Mouse (Mus musculus) neural tube, embryonic 13.5 days (tissue): ENCODE results near the gene Papss1. TPM values are rescaled to one million over a fixed set of nuclear protein-coding genes. Genes with fewer than 3 reads are reported as not detected.

Source experiments
- ATAC-seq: fragments of 200-750 bp; cut with Nextera tagmentation; 2 replicates; pipeline ENCODE4 v1.8.0; 2017; ENCODE audit warnings: low read depth, mild to moderate bottlenecking, moderate TSS enrichment, moderate library complexity
- H3K27ac ChIP-seq: fragments of 300-500 bp; sonication (generic); replicated peaks from 2 replicates; pipeline ENCODE4 v1.5.1; 2015; ENCODE audit warnings: moderate library complexity, mild to moderate bottlenecking, inconsistent platforms
- H3K27me3 ChIP-seq: fragments of 300-500 bp; sonication (generic); 2 replicates; pipeline ENCODE4 v1.6.1; 2015; ENCODE audit warnings: mild to moderate bottlenecking, inconsistent platforms
- H3K36me3 ChIP-seq: fragments of 300-500 bp; sonication (generic); 2 replicates; pipeline ENCODE4 v1.6.1; 2015; ENCODE audit warnings: mild to moderate bottlenecking, inconsistent platforms
- H3K4me1 ChIP-seq: fragments of 300-500 bp; sonication (generic); replicated peaks from 2 replicates; pipeline ENCODE4 v1.6.1; 2015; ENCODE audit warnings: inconsistent platforms
- H3K4me2 ChIP-seq: fragments of 300-500 bp; sonication (generic); 2 replicates; pipeline ENCODE4 v1.6.1; 2015; ENCODE audit warnings: inconsistent platforms, mild to moderate bottlenecking, moderate library complexity
- H3K4me3 ChIP-seq: fragments of 300-500 bp; sonication (generic); 2 replicates; pipeline ENCODE4 v1.5.1; 2015; ENCODE audit warnings: mild to moderate bottlenecking, inconsistent platforms
- H3K9ac ChIP-seq: fragments of 300-500 bp; sonication (generic); 2 replicates; pipeline ENCODE4 v1.6.1; 2015; ENCODE audit warnings: moderate library complexity, mild to moderate bottlenecking, inconsistent platforms
- H3K9me3 ChIP-seq: fragments of 300-500 bp; sonication (generic); 2 replicates; pipeline ENCODE4 v1.6.1; 2016; ENCODE audit warnings: inconsistent platforms
- WGBS: fragments of 180-500 bp; shearing (Covaris S2); methylation state at CpG from one replicate; pipeline ENCODE4 v1.1.7; 2015; 5-methylcytosine and 5-hydroxymethylcytosine counted together
- polyA plus RNA-seq: library from polyadenylated mRNA; unstranded; fragments of >200 nt; fragmentation: Nextera tagmentation; extraction: Ambion mirVana; gene quantifications from 2 replicates; pipeline ENCODE4 v1.2.1, GENCODE M21; 2015

Papss1 gene
- polyA plus RNA-seq, 1 experiment from 2014 or later, result 115 TPM

GRCm38 (mm10) chr3:131623208-131623607 is 58.6 kb downstream of the Papss1 start:
- Histone ChIP-seq H3K4me1 (no peaks in the 10 kb centered on the region), H3K27me3 (no peaks in the 10 kb centered on the region), H3K4me2 (no peak overlapping the region), H3K27ac (no peak overlapping the region), H3K4me3 (no peak overlapping the region), H3K9ac (no peak overlapping the region), H3K36me3 (peaks cover 48% of the 10 kb centered on the region), H3K9me3 (no peaks in the 10 kb centered on the region)
- 88% methylated on average over 1 of the region's 1 CpGs for WGBS
- ATAC-seq, result no peak

- 92% methylated on average over 9 of the region's 9 CpGs for WGBS
- peaks cover 40% of the 10 kb centered on the region for H3K36me3 ChIP-seq
Measured at GRCm38 (mm10) chr3:131624063-131624462, 59.5 kb downstream of the Papss1 start.

GRCm38 (mm10) chr3:131627476-131627875 is 62.9 kb downstream of the Papss1 start:
- Histone ChIP-seq H3K4me1 (peaks cover 15% of the 10 kb centered on the region), H3K4me2 (no peak overlapping the region), H3K27me3 (no peaks in the 10 kb centered on the region), H3K4me3 (no peak overlapping the region), H3K9me3 (no peaks in the 10 kb centered on the region), H3K9ac (no peak overlapping the region), H3K36me3 (peaks cover 51% of the 10 kb centered on the region), H3K27ac (no peak overlapping the region)
- 91% methylated on average over 4 of the region's 4 CpGs for WGBS
- no peak for ATAC-seq

More at GRCm38 (mm10) chr3:131624063-131624462, 59.5 kb downstream of the Papss1 start:
- H3K9me3 ChIP-seq, result no peaks in the 10 kb centered on the region
- H3K4me1 ChIP-seq, result no peaks in the 10 kb centered on the region
- no peak overlapping the region for H3K4me2 ChIP-seq
- no peak for ATAC-seq
- no peak overlapping the region for H3K9ac ChIP-seq
- H3K27me3 ChIP-seq, result no peaks in the 10 kb centered on the region
- H3K4me3 ChIP-seq, result no peak overlapping the region
- H3K27ac ChIP-seq, result no peak overlapping the region

- H3K4me3 ChIP-seq, result no peak overlapping the region
- no peaks in the 10 kb centered on the region for H3K27me3 ChIP-seq
- H3K27ac ChIP-seq, result no peak overlapping the region
- no peak for ATAC-seq
- H3K36me3 ChIP-seq, result peaks cover 54% of the 10 kb centered on the region
- H3K4me2 ChIP-seq, result no peak overlapping the region
- WGBS, result 83% methylated on average over 5 of the region's 5 CpGs
- peaks cover 15% of the 10 kb centered on the region for H3K4me1 ChIP-seq
- no peaks in the 10 kb centered on the region for H3K9me3 ChIP-seq
- H3K9ac ChIP-seq, result no peak overlapping the region
Measured at GRCm38 (mm10) chr3:131628265-131628664, 63.7 kb downstream of the Papss1 start.

- no peak overlapping the region for H3K9ac ChIP-seq
- H3K36me3 ChIP-seq, result peaks cover 53% of the 10 kb centered on the region
- no peak overlapping the region for H3K4me2 ChIP-seq
- WGBS, result 86% methylated on average over 3 of the region's 3 CpGs
- H3K4me1 ChIP-seq, result peaks cover 15% of the 10 kb centered on the region
- H3K27me3 ChIP-seq, result no peaks in the 10 kb centered on the region
- no peak overlapping the region for H3K4me3 ChIP-seq
- H3K27ac ChIP-seq, result no peak overlapping the region
- no peaks in the 10 kb centered on the region for H3K9me3 ChIP-seq
- no peak for ATAC-seq
Measured at GRCm38 (mm10) chr3:131628931-131629330, 64.4 kb downstream of the Papss1 start.

- 67% methylated on average over 11 of the region's 11 CpGs for WGBS
- H3K36me3 ChIP-seq, result peaks cover 47% of the 10 kb centered on the region
- no peaks in the 10 kb centered on the region for H3K9me3 ChIP-seq
- no peak overlapping the region for H3K27ac ChIP-seq
- H3K4me2 ChIP-seq, result no peak overlapping the region
- H3K4me1 ChIP-seq, result peaks cover 17% of the 10 kb centered on the region
- H3K9ac ChIP-seq, result no peak overlapping the region
- H3K27me3 ChIP-seq, result no peaks in the 10 kb centered on the region
- no peak overlapping the region for H3K4me3 ChIP-seq
- no peak for ATAC-seq
Measured at GRCm38 (mm10) chr3:131630407-131631317, 66.1 kb downstream of the Papss1 start.

GRCm38 (mm10) chr3:131631318-131631870 is 66.8 kb downstream of the Papss1 start:
- no peaks in the 10 kb centered on the region for H3K27me3 ChIP-seq
- no peak overlapping the region for H3K4me2 ChIP-seq
- no peak; the same call in 1 of the 2 replicates for ATAC-seq
- no peak overlapping the region for H3K27ac ChIP-seq
- no peak overlapping the region for H3K4me3 ChIP-seq
- WGBS, result 66% methylated on average over 16 of the region's 16 CpGs
- peaks cover 25% of the 10 kb centered on the region for H3K4me1 ChIP-seq
- no peak overlapping the region for H3K9ac ChIP-seq
- H3K9me3 ChIP-seq, result no peaks in the 10 kb centered on the region
- H3K36me3 ChIP-seq, result peaks cover 41% of the 10 kb centered on the region

- Histone ChIP-seq H3K4me2 (no peak overlapping the region), H3K4me3 (no peak overlapping the region), H3K9me3 (no peaks in the 10 kb centered on the region), H3K4me1 (peaks cover 48% of the 10 kb centered on the region), H3K36me3 (peaks cover 31% of the 10 kb centered on the region), H3K27me3 (no peaks in the 10 kb centered on the region), H3K27ac (no peak overlapping the region), H3K9ac (no peak overlapping the region)
- no peak for ATAC-seq
- WGBS, result 96% methylated on average over 2 of the region's 2 CpGs
Measured at GRCm38 (mm10) chr3:131634091-131634490, 69.5 kb downstream of the Papss1 start.

- no peak overlapping the region for H3K9ac ChIP-seq
- no peaks in the 10 kb centered on the region for H3K27me3 ChIP-seq
- no peak overlapping the region for H3K4me2 ChIP-seq
- no peak for ATAC-seq
- H3K4me1 ChIP-seq, result peaks cover 37% of the 10 kb centered on the region
- no peak overlapping the region for H3K4me3 ChIP-seq
- H3K9me3 ChIP-seq, result no peaks in the 10 kb centered on the region
- H3K27ac ChIP-seq, result no peak overlapping the region
- H3K36me3 ChIP-seq, result peaks cover 28% of the 10 kb centered on the region
- 28% methylated on average over 5 of the region's 5 CpGs for WGBS
Measured at GRCm38 (mm10) chr3:131636126-131636525, 71.6 kb downstream of the Papss1 start.

- Histone ChIP-seq H3K4me1 (peaks cover 33% of the 10 kb centered on the region), H3K9ac (no peak overlapping the region), H3K36me3 (peaks cover 19% of the 10 kb centered on the region), H3K4me3 (no peak overlapping the region), H3K9me3 (no peaks in the 10 kb centered on the region), H3K4me2 (no peak overlapping the region), H3K27ac (0 out of 2 replicates have a peak overlapping the region, but pooled peaks have one; percentile 0), H3K27me3 (no peaks in the 10 kb centered on the region)
- peak; percentile 57; the same call in 1 of the 2 replicates for ATAC-seq
- WGBS, result 73% methylated on average over 3 of the region's 3 CpGs
Measured at GRCm38 (mm10) chr3:131637008-131637407, 72.4 kb downstream of the Papss1 start.

GRCm38 (mm10) chr3:131637664-131638063 is 73.1 kb downstream of the Papss1 start:
- H3K4me3 ChIP-seq, result no peak overlapping the region
- peaks cover 13% of the 10 kb centered on the region; the same call in 1 of the 2 replicates for H3K36me3 ChIP-seq
- peak overlapping the region; percentile 50 for H3K27ac ChIP-seq
- ATAC-seq, result peak; percentile 71
- no peaks in the 10 kb centered on the region for H3K9me3 ChIP-seq
- WGBS, result 4% methylated on average over 10 of the region's 10 CpGs
- no peak overlapping the region for H3K9ac ChIP-seq
- no peak overlapping the region for H3K4me2 ChIP-seq
- H3K27me3 ChIP-seq, result no peaks in the 10 kb centered on the region
- peaks cover 33% of the 10 kb centered on the region for H3K4me1 ChIP-seq

GRCm38 (mm10) chr3:131638216-131638615 is 73.6 kb downstream of the Papss1 start:
- H3K9ac ChIP-seq, result no peak overlapping the region
- no peaks in the 10 kb centered on the region for H3K9me3 ChIP-seq
- 49% methylated on average over 7 of the region's 7 CpGs for WGBS
- no peak overlapping the region for H3K4me2 ChIP-seq
- H3K4me1 ChIP-seq, result peaks cover 33% of the 10 kb centered on the region
- no peaks in the 10 kb centered on the region for H3K27me3 ChIP-seq
- no peak overlapping the region for H3K4me3 ChIP-seq
- H3K36me3 ChIP-seq, result 0 out of 2 replicates have a peak, but pooled peaks cover 11% of the 10 kb centered on the region
- 0 out of 2 replicates have a peak, but pooled peaks have one; percentile 48 for ATAC-seq
- peak overlapping the region; percentile 28; the same call in 1 of the 2 replicates for H3K27ac ChIP-seq
